Mouse (Mus musculus): ENCODE results near the gene Palm2. TPM values are rescaled to one million over a fixed set of nuclear protein-coding genes. Genes with fewer than 3 reads are reported as not detected.
A peak's percentile ranks its signal among the peaks of the same experiment; 100 is the strongest.

Palm2 gene
- polyA plus RNA-seq, 1 experiment from 2014 or later: 19.5 TPM

GRCm38 (mm10) chr4:57607247-57607942, 173.3 kb downstream of the Palm2 start:
- no peak overlapping the region for H3K27ac ChIP-seq
- H3K9me3 ChIP-seq: no peaks in the 10 kb centered on the region
- WGBS: 42% methylated on average over 22 of the region's 22 CpGs
- ATAC-seq (replicated peaks): peak; percentile 77; the same call in 1 of the 2 replicates
- H3K4me2 ChIP-seq: no peak overlapping the region; the same call in 1 of the 2 replicates
- H3K4me1 ChIP-seq: peaks cover 2% of the 10 kb centered on the region; the same call in 1 of the 2 replicates
- no peak overlapping the region for H3K4me3 ChIP-seq
- H3K36me3 ChIP-seq (replicated peaks): no peaks in the 10 kb centered on the region
- no peaks in the 10 kb centered on the region for H3K27me3 ChIP-seq (replicated peaks)
- H3K9ac ChIP-seq: no peak overlapping the region

GRCm38 (mm10) chr4:57611303-57612077, 177.4 kb downstream of the Palm2 start:
- Histone ChIP-seq H3K4me2 (no peak overlapping the region), H3K9me3 (no peaks in the 10 kb centered on the region), H3K4me3 (no peak overlapping the region), H3K4me1 (peaks cover 2% of the 10 kb centered on the region; the same call in 1 of the 2 replicates), H3K9ac (no peak overlapping the region), H3K27ac (no peak overlapping the region), H3K27me3 (replicated peaks) (no peaks in the 10 kb centered on the region), H3K36me3 (replicated peaks) (no peaks in the 10 kb centered on the region)
- WGBS: 55% methylated on average over 17 of the region's 17 CpGs
- no peak for ATAC-seq (replicated peaks)

DNA sequence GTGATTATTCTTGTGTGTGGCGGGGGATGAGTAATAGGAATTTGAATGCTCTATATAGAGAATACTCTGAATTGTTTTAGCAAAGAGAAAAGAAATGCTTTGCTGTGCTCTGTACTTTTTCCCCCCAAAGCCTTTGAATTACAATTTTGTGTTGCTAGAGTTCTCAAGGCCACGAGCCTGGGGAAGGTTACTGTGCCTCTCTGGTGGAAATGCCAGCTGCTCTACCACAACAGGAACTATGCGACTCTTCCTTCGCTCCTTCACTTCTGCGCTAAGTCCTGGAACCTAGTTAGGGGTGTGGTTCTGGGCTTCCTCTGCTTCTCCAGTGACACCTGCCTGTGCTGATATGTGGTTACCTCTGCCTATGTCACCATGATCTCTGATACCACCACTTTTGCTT, 178.7 kb downstream of the Palm2 start:
- Histone ChIP-seq H3K4me2 (no peak overlapping the region), H3K27me3 (replicated peaks) (no peaks in the 10 kb centered on the region)
- 93% methylated on average over 5 of the region's 5 CpGs for WGBS

GRCm38 (mm10) chr4:57614686-57615085, 180.6 kb downstream of the Palm2 start:
- WGBS: 90% methylated on average over 4 of the region's 4 CpGs
- Histone ChIP-seq H3K36me3 (replicated peaks) (no peaks in the 10 kb centered on the region), H3K4me1 (peaks cover 2% of the 10 kb centered on the region; the same call in 1 of the 2 replicates), H3K27ac (no peak overlapping the region), H3K9ac (no peak overlapping the region), H3K4me3 (no peak overlapping the region), H3K4me2 (no peak overlapping the region), H3K27me3 (replicated peaks) (no peaks in the 10 kb centered on the region), H3K9me3 (no peaks in the 10 kb centered on the region)
- ATAC-seq (replicated peaks): no peak

More for the DNA sequence above, 178.7 kb downstream of the Palm2 start:
- no peak overlapping the region for H3K27ac ChIP-seq
- ATAC-seq (replicated peaks): no peak
- H3K4me3 ChIP-seq: no peak overlapping the region
- H3K36me3 ChIP-seq (replicated peaks): no peaks in the 10 kb centered on the region
- peaks cover 2% of the 10 kb centered on the region; the same call in 1 of the 2 replicates for H3K4me1 ChIP-seq
- no peaks in the 10 kb centered on the region for H3K9me3 ChIP-seq
- H3K9ac ChIP-seq: no peak overlapping the region

GRCm38 (mm10) chr4:57618743-57619142, 184.7 kb downstream of the Palm2 start:
- Histone ChIP-seq H3K9me3 (no peaks in the 10 kb centered on the region), H3K4me2 (no peak overlapping the region), H3K9ac (no peak overlapping the region), H3K4me3 (no peak overlapping the region), H3K27me3 (replicated peaks) (no peaks in the 10 kb centered on the region), H3K4me1 (no peaks in the 10 kb centered on the region), H3K27ac (no peak overlapping the region), H3K36me3 (replicated peaks) (no peaks in the 10 kb centered on the region)
- whole genome bisulfite sequencing: 89% methylated on average over 6 of the region's 6 CpGs
- ATAC-seq (replicated peaks): no peak

DNA sequence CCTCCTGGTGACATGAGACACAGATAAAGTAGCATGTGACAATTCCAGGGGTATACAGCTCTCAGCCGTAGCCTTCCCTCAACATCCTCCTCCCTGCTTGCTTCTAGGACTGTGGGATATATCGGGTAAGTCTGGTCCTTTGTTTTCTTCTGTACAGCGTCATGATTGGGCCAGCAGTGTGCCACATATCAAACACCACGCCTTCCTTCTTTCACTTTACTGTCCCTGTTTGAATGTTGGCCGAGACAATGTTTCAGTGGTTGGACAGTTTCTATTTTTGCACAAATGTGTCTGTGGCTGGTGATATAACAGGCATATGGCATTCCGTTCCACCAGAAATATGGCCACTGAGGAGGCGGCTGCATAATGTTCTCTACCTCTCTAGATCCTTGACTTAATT, 188.8 kb downstream of the Palm2 start:
- no peaks in the 10 kb centered on the region for H3K27me3 ChIP-seq (replicated peaks)
- H3K4me2 ChIP-seq: no peak overlapping the region
- H3K4me1 ChIP-seq: no peaks in the 10 kb centered on the region
- H3K36me3 ChIP-seq (replicated peaks): no peaks in the 10 kb centered on the region
- H3K9ac ChIP-seq: no peak overlapping the region
- H3K4me3 ChIP-seq: no peak overlapping the region
- no peak for ATAC-seq (replicated peaks)
- H3K27ac ChIP-seq: no peak overlapping the region
- H3K9me3 ChIP-seq: no peaks in the 10 kb centered on the region
- 87% methylated on average over 7 of the region's 7 CpGs for WGBS

GRCm38 (mm10) chr4:57624819-57625218, 190.8 kb downstream of the Palm2 start:
- no peaks in the 10 kb centered on the region for H3K27me3 ChIP-seq (replicated peaks)
- WGBS: 96% methylated on average over 2 of the region's 2 CpGs
- no peak overlapping the region for H3K9ac ChIP-seq
- H3K36me3 ChIP-seq (replicated peaks): no peaks in the 10 kb centered on the region
- ATAC-seq (replicated peaks): no peak
- H3K4me2 ChIP-seq: no peak overlapping the region
- H3K9me3 ChIP-seq: no peaks in the 10 kb centered on the region
- no peak overlapping the region for H3K27ac ChIP-seq
- H3K4me3 ChIP-seq: no peak overlapping the region
- no peaks in the 10 kb centered on the region for H3K4me1 ChIP-seq

GRCm38 (mm10) chr4:57625306-57625705, 191.3 kb downstream of the Palm2 start:
- 91% methylated on average over 1 of the region's 1 CpGs for WGBS
- H3K4me3 ChIP-seq: no peak overlapping the region
- no peak overlapping the region for H3K27ac ChIP-seq
- no peaks in the 10 kb centered on the region for H3K4me1 ChIP-seq
- no peak overlapping the region for H3K9ac ChIP-seq
- no peaks in the 10 kb centered on the region for H3K36me3 ChIP-seq (replicated peaks)
- no peak for ATAC-seq (replicated peaks)
- no peaks in the 10 kb centered on the region for H3K9me3 ChIP-seq
- H3K4me2 ChIP-seq: no peak overlapping the region
- H3K27me3 ChIP-seq (replicated peaks): no peaks in the 10 kb centered on the region

- ATAC-seq (replicated peaks): no peak
- H3K27ac ChIP-seq: no peak overlapping the region
- H3K4me3 ChIP-seq: no peak overlapping the region
Observed at GRCm38 (mm10) chr4:57625756-57626155, 191.7 kb downstream of the Palm2 start.

GRCm38 (mm10) chr4:57626921-57627320, 192.9 kb downstream of the Palm2 start:
- ATAC-seq (replicated peaks): no peak
- H3K27ac ChIP-seq: no peak overlapping the region
- H3K9me3 ChIP-seq: no peaks in the 10 kb centered on the region
- no peaks in the 10 kb centered on the region for H3K4me1 ChIP-seq
- H3K9ac ChIP-seq: no peak overlapping the region
- no peak overlapping the region for H3K4me3 ChIP-seq
- H3K27me3 ChIP-seq (replicated peaks): no peaks in the 10 kb centered on the region
- WGBS: 86% methylated on average over 5 of the region's 5 CpGs
- no peak overlapping the region for H3K4me2 ChIP-seq
- no peaks in the 10 kb centered on the region for H3K36me3 ChIP-seq (replicated peaks)

More at GRCm38 (mm10) chr4:57625756-57626155, 191.7 kb downstream of the Palm2 start:
- H3K36me3 ChIP-seq (replicated peaks): no peaks in the 10 kb centered on the region
- H3K27me3 ChIP-seq (replicated peaks): no peaks in the 10 kb centered on the region
- H3K4me1 ChIP-seq: no peaks in the 10 kb centered on the region
- H3K9ac ChIP-seq: no peak overlapping the region
- WGBS: 74% methylated on average over 1 of the region's 1 CpGs
- no peaks in the 10 kb centered on the region for H3K9me3 ChIP-seq
- H3K4me2 ChIP-seq: no peak overlapping the region

- Histone ChIP-seq H3K4me2 (no peak overlapping the region), H3K27ac (no peak overlapping the region), H3K4me3 (no peak overlapping the region), H3K9ac (no peak overlapping the region), H3K4me1 (peaks cover 7% of the 10 kb centered on the region; the same call in 1 of the 2 replicates), H3K27me3 (replicated peaks) (no peaks in the 10 kb centered on the region), H3K36me3 (replicated peaks) (no peaks in the 10 kb centered on the region), H3K9me3 (no peaks in the 10 kb centered on the region)
- no peak for ATAC-seq (replicated peaks)
- 78% methylated on average over 5 of the region's 5 CpGs for WGBS
Observed at GRCm38 (mm10) chr4:57632386-57632785, 198.3 kb downstream of the Palm2 start.

- Histone ChIP-seq H3K9me3 (no peaks in the 10 kb centered on the region), H3K4me1 (peaks cover 8% of the 10 kb centered on the region; the same call in 1 of the 2 replicates), H3K9ac (no peak overlapping the region), H3K4me3 (no peak overlapping the region), H3K36me3 (replicated peaks) (no peaks in the 10 kb centered on the region), H3K27ac (no peak overlapping the region), H3K27me3 (replicated peaks) (no peaks in the 10 kb centered on the region), H3K4me2 (no peak overlapping the region)
- 89% methylated on average over 7 of the region's 7 CpGs for whole genome bisulfite sequencing
- no peak for ATAC-seq (replicated peaks)
Observed at GRCm38 (mm10) chr4:57633052-57633451, 199.0 kb downstream of the Palm2 start.

Measured in midbrain, embryonic 15.5 days (tissue).